Mouse (Mus musculus): ENCODE results near the gene Rpl36.

DNA sequence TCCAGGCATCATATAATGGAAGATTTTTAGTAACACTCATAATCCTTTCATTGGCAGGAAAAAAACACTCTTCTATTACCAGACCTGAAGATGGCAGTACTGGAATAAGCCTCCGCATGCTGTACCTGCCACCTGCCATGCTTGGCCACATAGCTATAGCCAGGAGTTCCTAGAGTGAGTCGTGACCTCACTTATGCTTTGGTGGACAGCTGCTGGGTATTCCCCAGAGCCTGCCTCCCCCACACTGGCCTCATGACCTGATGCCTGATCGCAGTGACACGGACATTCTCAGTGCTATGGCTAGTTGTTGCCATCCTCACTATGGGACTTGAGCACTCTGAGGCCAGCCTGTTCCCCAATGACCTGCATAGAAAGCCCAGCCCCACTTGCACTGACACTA, 42.9 kb upstream of the Rpl36 start:
- TF ChIP-seq POLR2A (IDR thresholded peaks at IDR 0.05; ENCODE audit: borderline replicate concordance, control insufficient read depth, low read depth, low read length) (no peak), CTCF (IDR thresholded peaks at IDR 0.05; ENCODE audit: control insufficient read depth, insufficient read depth, low read length) (no peak)
